Mouse (Mus musculus): ENCODE data around the gene Lrrk1.

Gene Lrrk1

GRCm38 (mm10) chr7:66384213-66384612 lies 3.9 kb downstream of the Lrrk1 start:
- DNase-seq (ENCODE audit: low spot score) = no peak

GRCm38 (mm10) chr7:66376560-66376959 lies 11.6 kb downstream of the Lrrk1 start:
- DNase-seq (ENCODE audit: low spot score) = no peak

GRCm38 (mm10) chr7:66375736-66376135 lies 12.4 kb downstream of the Lrrk1 start:
- no peak for DNase-seq (ENCODE audit: low spot score)

GRCm38 (mm10) chr7:66373391-66373790 lies 14.8 kb downstream of the Lrrk1 start:
- DNase-seq (ENCODE audit: low spot score) = no peak

- peak; percentile 24 for DNase-seq (ENCODE audit: low spot score)
Observed at GRCm38 (mm10) chr7:66370970-66371369, 17.2 kb downstream of the Lrrk1 start.

GRCm38 (mm10) chr7:66369934-66370445 lies 18.2 kb downstream of the Lrrk1 start:
- peak; percentile 27 for DNase-seq (ENCODE audit: low spot score)

- peak; percentile 10 for DNase-seq (ENCODE audit: low spot score)
Observed at GRCm38 (mm10) chr7:66369071-66369933, 18.8 kb downstream of the Lrrk1 start.

GRCm38 (mm10) chr7:66365904-66366303 lies 22.2 kb downstream of the Lrrk1 start, which contains the start of gene Gm10974:
Gene Gm10974, plus strand, starts transcription at chr7:66365905.
- DNase-seq (ENCODE audit: low spot score) = peak; percentile 27

- DNase-seq (ENCODE audit: low spot score) = no peak
Observed at GRCm38 (mm10) chr7:66365411-66365810, 22.7 kb downstream of the Lrrk1 start.

- no peak for DNase-seq (ENCODE audit: low spot score)
Observed at GRCm38 (mm10) chr7:66364491-66364890, 23.7 kb downstream of the Lrrk1 start.

GRCm38 (mm10) chr7:66359044-66359443 lies 29.1 kb downstream of the Lrrk1 start:
- no peak for DNase-seq (ENCODE audit: low spot score)

- no peak for DNase-seq (ENCODE audit: low spot score)
Observed at GRCm38 (mm10) chr7:66358461-66358860, 29.7 kb downstream of the Lrrk1 start.

- DNase-seq (ENCODE audit: low spot score) = no peak
Observed at GRCm38 (mm10) chr7:66355791-66356522, 32.2 kb downstream of the Lrrk1 start.

- no peak for DNase-seq (ENCODE audit: low spot score)
Observed at GRCm38 (mm10) chr7:66354911-66355310, 33.2 kb downstream of the Lrrk1 start.

- DNase-seq (ENCODE audit: low spot score) = no peak
Observed at GRCm38 (mm10) chr7:66351074-66351473, 37.1 kb downstream of the Lrrk1 start.

- no peak for DNase-seq (ENCODE audit: low spot score)
Observed at GRCm38 (mm10) chr7:66349670-66350069, 38.5 kb downstream of the Lrrk1 start.

GRCm38 (mm10) chr7:66348588-66348987 lies 39.6 kb downstream of the Lrrk1 start:
- DNase-seq (ENCODE audit: low spot score) = no peak

- peak; percentile 34 for DNase-seq (ENCODE audit: low spot score)
Observed at GRCm38 (mm10) chr7:66346959-66347663, 41.0 kb downstream of the Lrrk1 start.

GRCm38 (mm10) chr7:66343307-66343706 lies 44.8 kb downstream of the Lrrk1 start:
- DNase-seq (ENCODE audit: low spot score) = no peak

- no peak for DNase-seq (ENCODE audit: low spot score)
Observed at GRCm38 (mm10) chr7:66342831-66343230, 45.3 kb downstream of the Lrrk1 start.

- DNase-seq (ENCODE audit: low spot score) = no peak
Observed at GRCm38 (mm10) chr7:66342323-66342722, 45.8 kb downstream of the Lrrk1 start.

GRCm38 (mm10) chr7:66340044-66340443 lies 48.1 kb downstream of the Lrrk1 start:
- no peak for DNase-seq (ENCODE audit: low spot score)

Measured in yolk sac, embryonic 10.5 days (tissue).